Mouse (Mus musculus): ENCODE results near the gene Arid5b.

Arid5b gene

GRCm38 (mm10) chr10:68278632-68279361, at the start of gene Arid5b:
Gene Arid5b (minus strand): TSS chr10:68278740.
- in situ Hi-C loops (cut with MboI, MseI), result loop anchor here (10.0 kb wide), 1 partner anchor 166 kb away; no protein-coding TSS in a partner anchor

DNA sequence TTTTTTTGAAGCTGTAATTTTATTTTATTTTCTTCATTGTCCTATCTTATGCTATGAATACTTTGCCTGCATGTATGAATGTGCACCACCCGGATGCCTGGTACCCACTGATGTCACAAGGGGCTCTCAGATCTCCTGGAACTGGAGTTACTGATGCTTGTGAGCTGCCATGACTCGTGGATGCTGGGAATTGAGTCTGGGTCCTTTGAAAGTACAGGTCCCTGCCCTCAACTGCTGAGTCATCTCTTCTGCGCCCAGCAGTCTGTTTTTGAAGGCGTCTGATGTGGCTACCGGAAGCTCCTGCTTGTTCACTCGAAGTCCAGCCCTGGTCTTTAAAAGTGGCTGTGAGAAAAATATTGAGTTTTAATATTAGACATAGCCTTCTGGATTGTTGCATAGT, 46.8 kb upstream of the Arid5b start:
- in situ Hi-C loops (cut with MboI, MseI), result no loop called here

DNA sequence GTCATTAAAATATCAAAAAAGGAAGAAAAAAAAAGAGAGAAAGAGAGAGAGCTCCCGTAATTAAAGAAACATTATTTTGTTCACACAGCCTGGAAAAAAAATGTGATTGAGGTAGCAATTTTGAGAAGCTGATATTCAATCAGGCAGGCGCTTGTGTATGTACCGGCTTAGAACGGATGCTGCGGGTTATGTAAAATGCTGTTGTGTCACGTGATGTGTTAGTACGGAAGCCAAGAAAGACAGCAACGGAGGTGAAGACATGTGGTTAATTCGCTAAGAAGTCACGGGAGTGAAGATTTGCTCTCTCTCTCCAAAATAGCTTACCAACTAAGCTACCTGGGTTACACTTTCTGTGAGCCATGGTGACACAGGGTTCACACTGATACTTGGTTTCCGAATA, 45.5 kb upstream of the Arid5b start:
- in situ Hi-C loops (cut with MboI, MseI), result no loop called here

GRCm38 (mm10) chr10:68323167-68323566, 44.6 kb upstream of the Arid5b start:
- in situ Hi-C loops (cut with MboI, MseI), result no loop called here

- in situ Hi-C loops (cut with MboI, MseI), result no loop called here
Observed at GRCm38 (mm10) chr10:68320986-68321385, 42.4 kb upstream of the Arid5b start.

- in situ Hi-C loops (cut with MboI, MseI), result no loop called here
Observed at GRCm38 (mm10) chr10:68320496-68320895, 42.0 kb upstream of the Arid5b start.

- in situ Hi-C loops (cut with MboI, MseI), result loop anchor here (10.0 kb wide), 1 partner anchor 865 kb away; no protein-coding TSS in a partner anchor
Observed at GRCm38 (mm10) chr10:68319438-68319837, 40.9 kb upstream of the Arid5b start.

DNA sequence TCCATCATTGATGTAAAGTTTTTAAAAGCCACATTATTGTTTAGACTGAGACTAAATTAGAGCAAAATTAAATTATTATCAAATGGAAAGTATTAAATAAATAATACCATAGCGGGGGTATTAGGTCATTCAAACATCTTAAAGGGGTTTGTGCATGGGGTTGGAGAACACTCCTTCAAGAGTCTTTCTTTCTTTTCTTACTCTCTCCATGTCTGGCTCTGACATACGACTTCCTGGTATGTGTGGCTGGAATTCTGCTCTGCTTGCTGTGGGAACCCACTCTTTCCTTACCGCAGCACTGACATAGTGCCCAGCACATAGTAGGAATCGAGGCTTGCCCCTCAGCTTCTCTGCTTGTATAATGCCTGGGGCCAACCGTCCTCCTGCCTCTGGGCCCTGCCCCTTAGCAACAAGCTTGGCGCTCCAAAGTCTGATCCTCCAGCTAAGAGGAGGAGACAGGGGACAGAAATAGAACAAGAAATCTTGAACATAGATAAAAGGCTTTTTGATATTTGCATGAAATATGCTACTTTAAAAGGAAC, 40.0 kb upstream of the Arid5b start:
- in situ Hi-C loops (cut with MboI, MseI), result loop anchor here (10.0 kb wide), 1 partner anchor 866 kb away; no protein-coding TSS in a partner anchor

GRCm38 (mm10) chr10:68312734-68313133, 34.2 kb upstream of the Arid5b start:
- in situ Hi-C loops (cut with MboI, MseI), result loop anchor here (10.0 kb wide), 1 partner anchor 872 kb away; no protein-coding TSS in a partner anchor

GRCm38 (mm10) chr10:68301013-68301412, 22.5 kb upstream of the Arid5b start:
- in situ Hi-C loops (cut with MboI, MseI), result no loop called here

- in situ Hi-C loops (cut with MboI, MseI), result no loop called here
Observed at GRCm38 (mm10) chr10:68289465-68289864, 10.9 kb upstream of the Arid5b start.

DNA sequence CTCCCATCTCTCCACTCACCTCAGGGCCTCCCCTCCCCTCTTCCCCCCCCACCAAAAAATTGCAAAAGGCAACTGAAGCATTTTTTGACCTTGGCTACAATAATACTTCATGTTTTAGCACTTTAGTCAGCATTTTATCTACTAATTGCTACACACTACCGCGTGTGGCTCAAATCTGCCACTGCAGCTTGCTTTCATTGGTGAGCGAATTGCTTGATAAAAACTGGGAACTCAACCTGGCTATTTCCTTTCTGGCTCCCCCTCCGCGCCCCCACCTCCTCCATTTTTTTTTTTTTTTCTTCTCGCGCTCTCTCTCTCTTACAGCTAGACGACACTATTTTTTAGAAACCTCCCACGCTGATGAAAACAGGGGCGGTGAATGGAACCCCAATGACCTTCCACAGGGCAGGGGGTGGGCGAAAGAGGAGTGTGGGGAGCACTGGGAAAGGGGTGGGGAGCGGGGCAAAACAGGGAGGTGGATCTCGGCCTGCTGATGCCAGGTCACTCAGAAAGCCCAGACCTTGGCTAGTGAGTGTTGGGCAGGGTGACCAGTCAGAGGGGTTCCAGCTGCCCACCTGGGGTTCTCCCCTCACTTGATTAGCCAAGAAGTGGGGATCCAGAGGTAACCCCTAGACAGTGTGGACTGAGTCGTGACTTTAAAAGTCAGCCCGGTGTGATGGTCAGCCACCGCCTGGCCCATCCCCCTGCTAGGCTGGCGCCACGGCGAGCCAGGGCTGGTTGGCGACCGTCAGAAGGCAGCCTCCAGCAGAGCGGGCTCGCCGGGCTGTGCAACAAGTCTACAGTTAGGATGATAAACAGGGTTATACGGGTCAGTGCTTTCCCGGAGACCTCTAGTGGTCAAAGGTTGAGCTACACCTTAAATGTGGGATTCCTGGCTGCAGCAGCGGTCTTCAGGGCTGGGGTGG, 4.2 kb upstream of the Arid5b start:
- in situ Hi-C loops (cut with MboI, MseI), result no loop called here

DNA sequence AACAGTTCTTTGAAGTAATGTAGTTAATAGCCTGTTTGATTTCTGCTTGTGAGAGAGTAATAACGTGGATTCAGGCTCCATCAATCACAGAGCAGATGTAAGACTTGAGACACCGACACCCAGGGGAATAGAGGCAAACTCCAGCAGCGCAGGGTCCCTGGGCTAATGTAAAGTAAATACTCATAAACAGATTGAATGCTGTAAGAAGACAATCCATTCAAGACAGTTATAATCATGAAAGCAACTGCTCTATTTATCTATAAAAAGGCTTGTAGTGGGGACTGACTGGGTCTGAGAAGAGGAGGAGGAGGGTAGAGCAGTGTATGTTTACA, 3.2 kb upstream of the Arid5b start:
- in situ Hi-C loops (cut with MboI, MseI), result no loop called here

DNA sequence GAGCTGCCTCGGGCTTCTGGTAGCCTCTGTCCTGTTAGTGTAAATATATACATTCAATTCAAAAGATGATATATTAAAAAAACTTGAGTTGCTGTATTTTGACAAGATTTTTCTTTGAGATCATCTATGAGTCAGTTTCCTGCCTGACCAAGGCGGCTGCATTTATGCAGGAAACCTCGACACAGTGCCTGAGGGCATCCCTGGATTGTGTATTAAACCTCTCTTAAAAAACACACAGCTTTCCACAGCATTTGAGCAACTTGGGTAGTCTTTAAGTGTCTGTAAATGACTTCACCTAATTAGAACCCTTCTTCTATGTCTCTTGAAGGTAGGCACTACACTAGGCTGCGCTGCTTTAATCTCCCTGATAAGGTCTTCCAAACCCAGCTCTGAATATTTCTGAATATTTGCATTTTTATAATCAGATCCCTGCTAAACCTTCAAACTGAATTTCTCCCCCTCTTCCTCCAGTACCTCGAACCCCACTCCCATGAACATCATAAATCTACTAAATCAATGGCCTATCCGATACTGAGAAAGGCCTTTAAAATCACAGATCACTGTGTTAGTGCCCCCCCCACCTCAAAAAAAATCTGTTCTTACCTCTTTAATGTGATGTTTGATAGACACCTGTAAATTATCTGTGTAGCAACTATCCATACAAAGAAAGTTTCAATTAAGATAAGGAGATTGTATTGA, 2.7 kb upstream of the Arid5b start:
- in situ Hi-C loops (cut with MboI, MseI), result no loop called here

- in situ Hi-C loops (cut with MboI, MseI), result loop anchor here (10.0 kb wide), 1 partner anchor 165 kb away; no protein-coding TSS in a partner anchor
Observed at GRCm38 (mm10) chr10:68279516-68280501, 1.3 kb upstream of the Arid5b start.

DNA sequence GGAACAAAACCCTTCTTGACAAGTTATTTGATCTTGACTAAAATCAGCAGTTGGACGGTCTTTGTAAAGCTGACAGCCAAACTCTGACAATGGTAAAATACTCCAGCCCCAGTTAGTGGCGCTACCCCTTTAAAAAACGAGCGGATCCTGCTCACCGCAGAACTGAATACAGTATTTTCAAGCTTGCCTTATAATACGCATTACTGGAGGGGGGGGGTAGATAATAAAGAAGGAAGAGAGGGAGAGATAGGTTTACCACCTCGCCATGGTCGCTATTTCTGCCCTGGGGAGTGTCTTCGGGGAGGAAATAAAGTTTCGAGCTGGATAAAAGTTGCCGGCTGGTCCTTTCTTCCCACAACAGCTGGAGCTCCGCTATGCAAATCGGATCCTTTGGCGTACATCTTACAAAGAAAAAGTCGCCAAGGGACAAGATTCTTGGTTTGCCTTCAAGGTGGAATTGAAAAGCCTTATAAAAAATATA, 829 bp downstream of the Arid5b start:
- in situ Hi-C loops (cut with MboI, MseI), result loop anchor here (10.0 kb wide), 1 partner anchor 167 kb away; no protein-coding TSS in a partner anchor

- in situ Hi-C loops (cut with MboI, MseI), result loop anchor here (10.0 kb wide), 1 partner anchor 168 kb away; no protein-coding TSS in a partner anchor
Observed at GRCm38 (mm10) chr10:68276976-68277441, 1.5 kb downstream of the Arid5b start.

GRCm38 (mm10) chr10:68276350-68276975, 2.1 kb downstream of the Arid5b start:
- in situ Hi-C loops (cut with MboI, MseI), result loop anchor here (10.0 kb wide), 1 partner anchor 168 kb away; no protein-coding TSS in a partner anchor

All from T-helper 2 cell (primary cell).